Mouse (Mus musculus) v-Abl transformed pro-B cells (cell line): ENCODE data around the gene Anapc11.

ENCODE experiments used
- in situ Hi-C, 2 experiments: fragments of 400-800 bp; cut with MboI; formaldehyde crosslinking; loops; one replicate each; pipeline ENCODE4 v1.15.1; 2025; ENCODE audit not compliant: unreplicated experiment in 2 of 2

Anapc11 gene

GRCm38 (mm10) chr11:120573585-120574277 is 24.5 kb upstream of the Anapc11 start:
- in situ Hi-C loops, result no loop called here

- in situ Hi-C loops, result no loop called here
Measured at GRCm38 (mm10) chr11:120574278-120574600, 24.0 kb upstream of the Anapc11 start.

- in situ Hi-C loops, result loop anchor here in 1 of 2 experiments (5.0 kb wide), 3 partner anchors 42 to 88 kb away; partner anchors contain the start of gene Pcyt2
Measured at GRCm38 (mm10) chr11:120575046-120575445, 23.2 kb upstream of the Anapc11 start.

- in situ Hi-C loops, result loop anchor here in 1 of 2 experiments (5.0 kb wide), 3 partner anchors 41 to 89 kb away; partner anchors contain the start of gene Pcyt2
Measured at GRCm38 (mm10) chr11:120575940-120576339, 22.3 kb upstream of the Anapc11 start.

- in situ Hi-C loops, result loop anchor here in 1 of 2 experiments (5.0 kb wide), 3 partner anchors 41 to 89 kb away; partner anchors contain the start of gene Pcyt2
Measured at GRCm38 (mm10) chr11:120576365-120576981, 21.7 kb upstream of the Anapc11 start.

- in situ Hi-C loops, result loop anchor here in 1 of 2 experiments (5.0 kb wide), 3 partner anchors 40 to 90 kb away; partner anchors contain the start of gene Pcyt2
Measured at GRCm38 (mm10) chr11:120577211-120578023, 20.8 kb upstream of the Anapc11 start.

GRCm38 (mm10) chr11:120578024-120578693 is 20.1 kb upstream of the Anapc11 start:
- in situ Hi-C loops, result loop anchor here in 1 of 2 experiments (5.0 kb wide), 3 partner anchors 39 to 91 kb away; partner anchors contain the start of gene Pcyt2

- in situ Hi-C loops, result loop anchor here in 1 of 2 experiments (5.0 kb wide), 3 partner anchors 39 to 91 kb away; partner anchors contain the start of gene Pcyt2
Measured at GRCm38 (mm10) chr11:120578694-120579243, 19.5 kb upstream of the Anapc11 start.

- in situ Hi-C loops, result loop anchor here (5.0 kb wide), 3 partner anchors 38 to 92 kb away; partner anchors contain the start of gene Pcyt2 (in 2 of the 2)
Measured at GRCm38 (mm10) chr11:120579316-120580107, 18.7 kb upstream of the Anapc11 start.

- in situ Hi-C loops, result loop anchor here in 1 of 2 experiments (5.0 kb wide), 1 partner anchor 37 kb away; the partner anchor contains the start of gene Pcyt2
Measured at GRCm38 (mm10) chr11:120580190-120580589, 18.0 kb upstream of the Anapc11 start.

GRCm38 (mm10) chr11:120580871-120581331 is 17.3 kb upstream of the Anapc11 start:
- in situ Hi-C loops, result loop anchor here in 1 of 2 experiments (5.0 kb wide), 1 partner anchor 36 kb away; the partner anchor contains the start of gene Pcyt2

- in situ Hi-C loops, result loop anchor here in 1 of 2 experiments (5.0 kb wide), 1 partner anchor 36 kb away; the partner anchor contains the start of gene Pcyt2
Measured at GRCm38 (mm10) chr11:120581490-120582267, 16.5 kb upstream of the Anapc11 start, which contains the start of gene Arhgdia. Gene Arhgdia (minus strand): TSS chr11:120581624.

GRCm38 (mm10) chr11:120582268-120582981 is 15.8 kb upstream of the Anapc11 start:
- in situ Hi-C loops, result loop anchor here in 1 of 2 experiments (5.0 kb wide), 1 partner anchor 35 kb away; the partner anchor contains the start of gene Pcyt2

GRCm38 (mm10) chr11:120582982-120583293 is 15.3 kb upstream of the Anapc11 start:
- in situ Hi-C loops, result loop anchor here in 1 of 2 experiments (5.0 kb wide), 1 partner anchor 34 kb away; the partner anchor contains the start of gene Pcyt2

- in situ Hi-C loops, result loop anchor here in 1 of 2 experiments (5.0 kb wide), 1 partner anchor 33 kb away; the partner anchor contains the start of gene Pcyt2
Measured at GRCm38 (mm10) chr11:120583937-120584336, 14.3 kb upstream of the Anapc11 start.

GRCm38 (mm10) chr11:120588531-120588930 is 9.7 kb upstream of the Anapc11 start:
- in situ Hi-C loops, result no loop called here
